Mouse (Mus musculus) left cerebral cortex, adult 2 months (tissue): ENCODE results near the gene Irgq. TPM values are rescaled to one million over a fixed set of nuclear protein-coding genes. Genes with fewer than 3 reads are reported as not detected.

Source experiments
- DNase-seq, 2 experiments: peaks; one replicate each; pipeline ENCODE4 v3.0.0; 2021 to 2022; ENCODE audit warnings: low spot score in 2 of 2, mixed read lengths in 1 of 2; ENCODE audit errors: extremely low spot score in 1 of 2
- H3K27ac ChIP-seq: fragments of 200-600 bp; 2 replicates; pipeline ENCODE4 v1.8.1; 2022
- H3K4me3 ChIP-seq: fragments of 200-600 bp; 2 replicates; pipeline ENCODE4 v1.8.1; 2022
- CTCF ChIP-seq: fragments of 200-600 bp; IDR thresholded peaks from 2 replicates; pipeline ENCODE4 v1.8.1; 2022; ENCODE audit warnings: antibody characterized with exemption, mild to moderate bottlenecking, moderate library complexity
- intact Hi-C: fragments of 180-260 bp; cut with DNase I; formaldehyde crosslinking; loops from one replicate; pipeline ENCODE4 v1.15.1; 2025
- total RNA-seq, 2 experiments: library from RNA; stranded (reverse); gene quantifications; 2 replicates each; pipeline ENCODE4 v1.2.3; 2021

The Irgq gene
- total RNA-seq, 2 experiments from 2014 or later: 81.6 to 84.3 TPM

DNA sequence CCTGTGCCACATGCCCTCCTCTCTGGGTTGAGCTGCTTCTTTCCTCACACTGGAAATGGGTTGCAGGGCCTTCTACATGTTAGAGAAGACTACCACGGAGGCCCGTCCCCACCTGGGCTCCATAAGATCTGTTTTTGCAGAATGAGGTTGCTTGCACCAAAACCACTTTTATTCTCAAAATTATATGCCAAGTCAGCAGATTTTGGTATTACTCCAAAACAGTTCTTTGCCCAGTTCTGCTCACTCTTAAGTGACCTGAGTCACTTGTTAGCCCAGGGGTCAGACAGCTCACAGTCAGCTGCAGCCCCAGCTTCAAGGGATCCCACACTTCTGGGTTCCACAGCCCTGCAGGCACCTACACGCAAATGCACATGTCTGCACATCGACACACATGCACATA, 31.0 kb downstream of the Irgq start:
- Histone ChIP-seq H3K4me3 (no peak overlapping the region), H3K27ac (no peak overlapping the region)
- DNase-seq: no peak
- no peak for TF ChIP-seq CTCF
- intact Hi-C loops: no loop called here

GRCm38 (mm10) chr7:24563191-24563836, 32.8 kb downstream of the Irgq start:
- Histone ChIP-seq H3K4me3 (no peak overlapping the region), H3K27ac (no peak overlapping the region)
- no peak for DNase-seq
- no peak for TF ChIP-seq CTCF
- intact Hi-C loops: no loop called here

DNA sequence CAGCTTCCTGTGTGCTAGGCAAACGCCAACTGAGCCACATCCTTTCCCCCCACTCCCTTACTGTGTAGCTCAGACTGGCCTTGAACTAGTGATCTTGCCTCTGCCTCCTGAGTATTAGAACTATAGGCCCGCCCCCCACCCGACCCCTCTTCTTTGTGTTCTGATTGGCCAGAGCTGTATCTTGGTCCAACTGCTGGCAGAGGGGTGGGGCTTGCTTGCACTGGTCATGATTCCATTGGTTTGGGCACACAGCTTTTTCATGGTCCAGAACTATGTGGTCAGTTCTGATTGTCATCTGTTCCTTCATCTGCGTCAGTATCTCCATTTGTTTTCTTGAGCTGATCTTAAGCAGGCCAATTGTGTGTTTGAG, 33.3 kb downstream of the Irgq start:
- no peak for DNase-seq
- Histone ChIP-seq H3K4me3 (no peak overlapping the region), H3K27ac (no peak overlapping the region)
- no peak for TF ChIP-seq CTCF
- intact Hi-C loops: no loop called here

- intact Hi-C loops: no loop called here
- TF ChIP-seq CTCF: peak; percentile 80
- peak; percentile 52 to 77 for DNase-seq
Measured at GRCm38 (mm10) chr7:24564607-24565265, 34.2 kb downstream of the Irgq start.

DNA sequence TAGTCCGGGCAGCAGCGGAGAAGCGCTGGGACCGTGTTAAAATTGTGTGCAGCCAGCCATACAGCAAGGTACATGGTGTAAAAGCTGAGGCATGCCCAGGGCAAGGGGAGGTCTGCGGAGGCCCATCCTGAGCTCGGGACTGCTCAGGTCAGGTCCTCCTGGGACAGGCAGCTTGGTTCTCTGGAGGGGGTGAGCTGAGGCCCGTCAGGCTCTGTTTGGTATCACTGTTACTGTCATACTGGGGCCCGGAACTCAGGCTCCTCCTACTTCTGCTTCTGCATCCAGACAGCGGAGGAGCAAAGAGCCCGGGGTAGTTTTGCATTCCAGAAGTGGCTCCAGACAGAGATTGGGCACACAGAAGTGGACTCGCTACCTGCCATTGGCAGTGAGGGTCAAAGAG, 35.1 kb downstream of the Irgq start:
- no peak overlapping the region for H3K27ac ChIP-seq
- DNase-seq: no peak
- intact Hi-C loops: no loop called here
- no peak for TF ChIP-seq CTCF
- no peak overlapping the region for H3K4me3 ChIP-seq

More at GRCm38 (mm10) chr7:24564607-24565265, 34.2 kb downstream of the Irgq start:
- H3K27ac ChIP-seq: no peak overlapping the region
- no peak overlapping the region for H3K4me3 ChIP-seq

DNA sequence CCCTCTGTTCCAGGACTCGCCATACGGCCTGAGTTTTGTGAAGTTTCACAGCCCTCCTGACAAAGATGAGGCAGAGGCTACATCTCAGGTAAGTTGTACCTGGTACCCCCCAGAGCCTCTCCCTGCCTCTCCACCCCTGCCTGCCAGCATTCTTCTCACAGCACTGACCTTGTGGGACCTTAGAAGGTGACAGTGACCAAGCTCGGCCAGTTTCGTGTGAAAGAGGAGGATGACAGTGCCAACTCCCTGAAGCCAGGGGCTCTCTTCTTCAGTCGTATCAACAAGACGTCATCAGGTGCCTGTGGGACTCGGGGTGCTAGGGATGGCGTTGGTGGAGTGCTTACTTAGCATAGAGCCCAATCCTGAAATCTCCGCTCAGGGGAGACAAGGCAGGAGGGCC, 35.7 kb downstream of the Irgq start:
- TF ChIP-seq CTCF: no peak
- intact Hi-C loops: no loop called here
- no peak for DNase-seq
- no peak overlapping the region for H3K27ac ChIP-seq
- H3K4me3 ChIP-seq: no peak overlapping the region

DNA sequence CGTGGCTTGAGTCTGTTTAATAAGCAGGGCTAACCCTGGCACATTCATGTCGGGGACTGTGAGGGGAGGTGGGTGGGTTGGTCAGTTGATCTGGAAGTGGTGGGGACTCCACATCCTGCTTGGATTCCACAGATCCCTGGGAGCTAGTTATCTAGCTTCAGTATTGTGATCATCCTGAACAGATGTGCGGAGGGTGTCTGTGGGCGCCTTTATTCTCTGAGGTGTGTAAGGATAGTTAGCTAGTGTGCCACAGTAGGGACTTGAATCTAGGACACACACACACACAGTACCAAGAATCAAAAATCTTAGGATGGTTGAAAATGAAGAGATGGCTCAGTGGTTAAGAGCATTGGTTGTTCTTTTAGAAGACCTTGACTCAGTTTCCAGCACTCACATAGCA, 38.0 kb downstream of the Irgq start:
- no peak for TF ChIP-seq CTCF
- intact Hi-C loops: no loop called here

GRCm38 (mm10) chr7:24571071-24571470, 40.6 kb downstream of the Irgq start:
- no peak for TF ChIP-seq CTCF

More for the DNA sequence above, 38.0 kb downstream of the Irgq start:
- H3K4me3 ChIP-seq: no peak overlapping the region
- DNase-seq: no peak
- no peak overlapping the region for H3K27ac ChIP-seq

GRCm38 (mm10) chr7:24572455-24572854, 42.0 kb downstream of the Irgq start:
- H3K27ac ChIP-seq: no peak overlapping the region
- TF ChIP-seq CTCF: peak; percentile 54
- intact Hi-C loops: no loop called here
- H3K4me3 ChIP-seq: no peak overlapping the region
- DNase-seq: no peak

More at GRCm38 (mm10) chr7:24571071-24571470, 40.6 kb downstream of the Irgq start:
- no peak overlapping the region for H3K4me3 ChIP-seq
- intact Hi-C loops: no loop called here
- no peak for DNase-seq
- H3K27ac ChIP-seq: no peak overlapping the region

DNA sequence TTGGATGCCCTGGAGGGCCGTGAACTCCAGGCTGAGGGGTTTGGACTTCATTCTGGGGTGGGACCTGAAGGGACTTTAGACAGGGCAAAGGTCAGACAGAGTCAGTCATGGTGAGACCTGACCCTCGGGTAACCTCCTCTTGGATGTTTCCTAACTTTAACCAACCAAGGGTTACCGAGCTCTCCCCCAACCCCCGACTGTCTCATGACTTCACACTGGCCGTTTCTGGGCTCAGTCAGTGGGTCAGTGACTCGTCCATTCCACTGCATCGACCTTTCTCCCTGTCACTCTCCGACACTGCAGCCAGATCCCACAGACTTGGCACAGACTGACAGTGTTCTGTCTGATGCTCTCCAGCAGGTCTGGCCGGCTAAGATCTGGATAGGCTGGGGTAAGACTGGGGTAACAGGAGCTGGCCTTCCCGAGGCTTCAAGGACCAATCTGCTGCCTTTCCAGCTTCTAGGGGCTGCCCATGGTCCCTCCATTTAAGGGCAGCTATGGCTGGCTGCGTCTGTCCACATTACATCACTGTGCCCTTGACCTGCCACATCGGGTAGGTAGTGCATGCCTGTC, 43.8 kb downstream of the Irgq start:
- Histone ChIP-seq H3K27ac (no peak overlapping the region), H3K4me3 (no peak overlapping the region)
- no peak for TF ChIP-seq CTCF
- intact Hi-C loops: no loop called here
- DNase-seq: no peak

- intact Hi-C loops: no loop called here
- Histone ChIP-seq H3K4me3 (no peak overlapping the region), H3K27ac (no peak overlapping the region)
- DNase-seq: no peak
- TF ChIP-seq CTCF: no peak
Measured at GRCm38 (mm10) chr7:24577811-24578210, 47.3 kb downstream of the Irgq start.

GRCm38 (mm10) chr7:24584876-24585275, 54.4 kb downstream of the Irgq start:
- H3K4me3 ChIP-seq: no peak overlapping the region
- no peak for TF ChIP-seq CTCF
- intact Hi-C loops: no loop called here
- DNase-seq: no peak
- no peak overlapping the region for H3K27ac ChIP-seq
